Mouse (Mus musculus): ENCODE data around the gene Slamf8. TPM values are rescaled to one million over a fixed set of nuclear protein-coding genes. Genes with fewer than 3 reads are reported as not detected.

The Slamf8 gene
- polyA plus RNA-seq (2016; fragmentation: Nextera tagmentation; extraction: Ambion mirVana) = not detected in 2 replicates

DNA sequence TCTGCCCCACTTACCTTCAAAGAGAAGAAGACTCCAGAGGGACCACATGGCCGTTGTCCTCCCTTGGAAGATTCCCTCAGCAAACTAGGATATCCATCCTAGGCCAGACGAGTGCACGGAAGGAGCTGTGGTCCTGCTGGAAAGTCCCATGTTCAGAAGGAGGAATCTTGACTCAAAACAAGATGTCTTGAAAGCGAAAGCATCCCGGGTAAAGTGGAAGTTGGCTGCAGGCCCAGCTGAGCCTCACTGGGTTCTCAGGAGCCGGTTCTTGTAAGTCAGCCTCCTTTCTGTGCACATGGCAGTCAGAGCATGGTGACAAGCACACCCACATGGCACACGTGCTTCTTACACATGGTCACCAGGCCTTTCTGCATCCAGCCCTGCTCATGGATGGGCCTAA lies at the start of gene Slamf8:
Gene Slamf8, minus strand, starts transcription at position 184 of the 400 bp plus-strand sequence.
- H3K9me3 ChIP-seq (replicated peaks) = no peaks in the 10 kb centered on the region

DNA sequence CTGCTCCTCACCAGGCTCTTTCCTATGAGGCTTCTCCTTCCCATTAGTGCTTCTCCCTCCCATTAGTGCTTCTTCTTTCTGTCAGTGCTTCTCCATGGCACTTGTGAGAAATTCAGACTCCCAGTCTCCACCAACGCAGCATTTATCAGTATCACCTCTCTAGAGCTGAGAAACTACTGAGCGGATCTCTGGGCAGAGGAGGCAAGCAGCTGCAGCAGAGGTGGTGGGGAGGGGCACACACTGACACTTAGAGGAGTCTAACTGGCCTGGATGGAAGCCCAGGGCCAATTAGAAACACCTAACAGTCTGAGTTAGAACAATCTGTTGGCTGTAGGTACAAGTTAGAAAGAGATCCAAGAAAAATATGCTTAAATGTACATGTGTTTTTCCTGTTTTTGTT lies 48.4 kb upstream of the Slamf8 start:
- Histone ChIP-seq H3K4me3 (no peak overlapping the region), H3K9ac (no peak overlapping the region), H3K36me3 (no peaks in the 10 kb centered on the region), H3K27me3 (no peaks in the 10 kb centered on the region), H3K4me1 (no peaks in the 10 kb centered on the region), H3K4me2 (replicated peaks) (no peak overlapping the region), H3K27ac (no peak overlapping the region), H3K9me3 (replicated peaks) (no peaks in the 10 kb centered on the region)
- WGBS = 68% methylated on average over 2 of the region's 2 CpGs
- no peak for ATAC-seq (ENCODE audit: low FRiP score)

More for the DNA sequence above, at the start of gene Slamf8:
- ATAC-seq (ENCODE audit: low FRiP score) = no peak
- Histone ChIP-seq H3K27me3 (0 out of 2 replicates have a peak, but pooled peaks cover 3% of the 10 kb centered on the region), H3K4me2 (replicated peaks) (no peak within 1 kb of the TSS), H3K4me1 (peaks cover 9% of the 10 kb centered on the region), H3K4me3 (no peak within 1 kb of the TSS), H3K27ac (no peak within 1 kb of the TSS), H3K9ac (no peak within 1 kb of the TSS), H3K36me3 (no peaks in the 10 kb centered on the region)
- 85% methylated on average over 7 of the region's 7 CpGs for WGBS

DNA sequence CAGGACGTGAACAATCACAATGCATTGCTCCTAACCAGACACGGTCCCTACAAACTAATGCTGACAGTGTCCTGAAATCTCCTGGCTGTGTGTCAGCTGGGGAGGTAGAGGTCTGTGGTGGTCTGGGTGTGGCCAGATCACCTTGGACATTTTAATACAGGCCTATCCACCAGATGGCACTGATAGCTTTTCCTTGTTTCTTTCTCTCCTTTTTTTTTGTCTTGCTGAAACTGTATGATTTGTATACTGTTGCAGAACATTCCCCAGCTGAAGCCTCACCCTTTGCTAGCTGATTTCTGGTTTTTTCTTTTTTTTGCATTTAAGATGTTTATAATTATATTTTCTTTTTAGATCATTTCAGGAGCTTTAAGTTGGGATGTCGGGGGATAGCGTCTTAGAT lies 47.4 kb upstream of the Slamf8 start:
- Histone ChIP-seq H3K9ac (no peak overlapping the region), H3K4me3 (no peak overlapping the region), H3K9me3 (replicated peaks) (no peaks in the 10 kb centered on the region), H3K27me3 (no peaks in the 10 kb centered on the region), H3K27ac (no peak overlapping the region), H3K4me2 (replicated peaks) (no peak overlapping the region), H3K36me3 (no peaks in the 10 kb centered on the region), H3K4me1 (no peaks in the 10 kb centered on the region)
- ATAC-seq (ENCODE audit: low FRiP score) = no peak
- 83% methylated on average over 4 of the region's 4 CpGs for WGBS

DNA sequence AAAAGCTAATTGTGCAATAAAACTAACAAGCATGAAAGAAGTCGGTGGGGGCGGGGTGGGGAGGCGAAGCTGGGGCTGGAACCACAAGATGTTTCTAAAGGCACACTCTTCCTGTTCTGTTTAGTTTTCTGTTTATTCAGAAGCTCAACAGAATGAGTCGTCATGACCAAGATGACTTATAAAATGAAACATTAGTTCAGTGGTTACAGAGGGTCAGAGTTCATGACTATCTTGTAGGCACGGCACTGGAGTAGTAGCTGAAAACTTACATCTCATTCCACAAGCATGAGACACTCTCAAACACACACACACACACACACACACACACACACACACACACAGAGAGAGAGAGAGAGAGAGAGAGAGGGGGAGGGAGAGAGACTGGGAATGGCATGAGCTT lies 45.9 kb upstream of the Slamf8 start:
- Histone ChIP-seq H3K9me3 (replicated peaks) (no peaks in the 10 kb centered on the region), H3K4me3 (no peak overlapping the region), H3K27me3 (no peaks in the 10 kb centered on the region), H3K9ac (no peak overlapping the region), H3K36me3 (no peaks in the 10 kb centered on the region), H3K4me1 (no peaks in the 10 kb centered on the region), H3K27ac (no peak overlapping the region), H3K4me2 (replicated peaks) (no peak overlapping the region)
- 94% methylated on average over 5 of the region's 5 CpGs for WGBS
- ATAC-seq (ENCODE audit: low FRiP score) = no peak

DNA sequence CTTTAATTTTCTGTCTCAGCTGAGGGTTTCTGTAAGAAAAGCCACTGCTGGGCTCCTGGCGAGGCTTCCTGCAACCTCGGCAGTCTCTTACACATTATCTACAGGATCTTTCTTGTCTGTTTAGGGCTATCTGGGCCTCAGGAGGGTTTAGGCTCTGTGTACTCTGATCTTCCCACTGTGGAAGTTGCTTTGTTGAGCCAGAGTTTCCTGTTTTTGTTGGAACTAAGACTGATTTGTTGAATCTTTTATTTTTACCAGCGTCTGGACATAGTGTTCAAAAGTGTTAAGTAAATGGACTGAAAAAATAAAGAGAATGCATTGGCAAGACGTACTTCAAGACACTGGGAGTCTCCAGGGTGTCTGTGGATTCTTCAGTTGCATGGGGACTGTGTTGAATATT lies 44.9 kb upstream of the Slamf8 start:
- Histone ChIP-seq H3K27me3 (no peaks in the 10 kb centered on the region), H3K4me1 (no peaks in the 10 kb centered on the region), H3K9me3 (replicated peaks) (no peaks in the 10 kb centered on the region), H3K9ac (0 out of 2 replicates have a peak overlapping the region, but pooled peaks have one; percentile 3), H3K4me2 (replicated peaks) (no peak overlapping the region), H3K36me3 (no peaks in the 10 kb centered on the region), H3K4me3 (no peak overlapping the region), H3K27ac (no peak overlapping the region)
- 49% methylated on average over 4 of the region's 4 CpGs for WGBS
- ATAC-seq (ENCODE audit: low FRiP score) = no peak

DNA sequence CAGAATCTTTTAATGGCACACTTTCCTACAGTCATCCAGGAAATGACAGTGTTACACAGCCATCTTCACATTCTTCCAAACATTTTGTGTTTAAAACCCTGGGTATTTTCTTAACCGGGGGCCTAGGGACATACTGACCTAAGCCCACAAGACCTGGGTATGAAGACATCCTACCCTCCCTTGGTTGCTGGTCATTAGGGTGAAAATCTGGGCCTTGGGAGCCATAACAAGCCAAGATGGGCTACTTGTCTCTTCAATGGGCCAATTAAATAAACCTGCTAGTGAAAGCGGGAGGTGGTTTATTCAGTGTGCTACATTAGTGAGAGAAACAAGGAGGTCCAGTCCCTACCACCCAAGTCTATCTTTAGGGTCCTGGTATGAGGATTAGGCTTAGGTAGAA lies 43.8 kb upstream of the Slamf8 start:
- no peak overlapping the region for H3K27ac ChIP-seq

DNA sequence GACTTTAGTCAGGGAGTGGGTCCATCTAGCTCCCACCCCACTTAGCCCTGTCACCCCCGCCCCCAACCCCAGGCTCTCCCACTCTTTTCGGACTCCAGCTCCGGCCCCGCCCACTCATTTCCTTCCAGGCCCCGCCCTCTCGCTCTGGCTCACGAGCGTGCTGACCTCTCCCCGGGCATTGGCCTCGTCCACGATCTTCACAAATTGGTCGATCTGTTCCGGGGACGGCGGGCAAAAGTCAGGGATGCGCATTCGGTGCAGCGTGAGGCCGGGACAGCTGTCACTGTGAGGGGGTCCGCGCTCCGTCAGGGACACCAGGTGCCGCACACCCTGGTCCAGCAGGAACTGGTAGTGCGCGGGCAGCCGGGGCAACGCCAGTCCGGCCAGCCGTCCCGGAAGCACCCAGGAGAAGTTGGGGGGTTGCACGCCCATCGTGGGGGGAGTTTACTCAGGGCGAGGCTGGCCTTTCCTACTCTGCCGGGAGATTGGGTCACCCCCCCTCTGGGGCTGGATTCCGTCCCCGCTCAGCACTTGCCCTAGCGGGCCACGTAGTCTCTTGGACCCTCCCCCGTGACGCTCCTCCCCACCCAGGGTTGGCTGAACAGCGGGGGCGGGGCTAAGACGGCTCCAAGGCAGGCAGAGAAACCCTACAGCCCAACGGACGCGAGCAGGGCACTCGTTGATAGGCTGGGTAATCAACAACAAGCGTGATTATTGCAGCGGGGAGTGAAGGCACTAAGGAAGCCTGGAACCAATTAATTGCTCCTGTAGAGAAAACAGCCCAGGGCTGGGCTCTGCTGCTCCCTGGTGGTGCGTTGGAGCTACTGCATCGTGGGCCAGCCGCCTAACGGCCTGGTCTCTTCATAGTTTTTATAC lies 42.3 kb upstream of the Slamf8 start, which contains the start of gene Dusp23:
Gene Dusp23, minus strand, starts transcription at position 512 of the 876 bp plus-strand sequence.
- no peaks in the 10 kb centered on the region for H3K4me1 ChIP-seq
- peak within 1 kb of the TSS; percentile 60 for H3K4me3 ChIP-seq
- WGBS = under 1% methylated on average over 53 of the region's 53 CpGs
- no peaks in the 10 kb centered on the region for H3K27me3 ChIP-seq
- peak within 1 kb of the TSS; percentile 60 for H3K27ac ChIP-seq
- no peaks in the 10 kb centered on the region for H3K9me3 ChIP-seq (replicated peaks)
- peak within 1 kb of the TSS; percentile 61 for H3K9ac ChIP-seq
- H3K36me3 ChIP-seq = no peaks in the 10 kb centered on the region
- H3K4me2 ChIP-seq (replicated peaks) = peak within 1 kb of the TSS; percentile 63
- peak; percentile 99 for ATAC-seq (ENCODE audit: low FRiP score)

More for the DNA sequence above, 43.8 kb upstream of the Slamf8 start:
- Histone ChIP-seq H3K9ac (no peak overlapping the region), H3K4me3 (no peak overlapping the region), H3K4me2 (replicated peaks) (no peak overlapping the region), H3K36me3 (no peaks in the 10 kb centered on the region), H3K9me3 (replicated peaks) (no peaks in the 10 kb centered on the region), H3K27me3 (no peaks in the 10 kb centered on the region), H3K4me1 (no peaks in the 10 kb centered on the region)
- no peak for ATAC-seq (ENCODE audit: low FRiP score)
- WGBS = 97% methylated on average over 2 of the region's 2 CpGs

DNA sequence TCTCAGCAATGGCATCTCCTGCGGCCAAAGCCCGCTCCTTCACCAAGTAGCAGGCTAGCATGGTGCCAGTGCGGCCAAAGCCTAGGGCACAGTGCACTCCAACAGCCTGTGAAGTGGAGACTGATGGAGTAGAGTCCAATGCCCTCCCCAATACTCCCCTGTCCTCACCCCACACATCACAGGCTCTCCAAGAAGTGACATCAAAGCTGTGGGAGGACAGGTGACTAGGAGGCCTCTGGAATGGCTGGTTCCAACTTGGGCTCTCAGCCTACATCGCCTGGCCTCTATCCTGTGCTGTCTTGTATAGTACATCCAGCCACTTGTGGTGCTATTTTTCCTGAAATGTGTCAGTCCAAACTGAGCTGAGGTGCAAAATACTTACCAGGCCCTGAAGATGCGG lies 41.4 kb upstream of the Slamf8 start:
- no peaks in the 10 kb centered on the region for H3K36me3 ChIP-seq
- no peak overlapping the region for H3K27ac ChIP-seq
- no peak overlapping the region for H3K9ac ChIP-seq
- H3K4me1 ChIP-seq = no peaks in the 10 kb centered on the region
- H3K4me2 ChIP-seq (replicated peaks) = no peak overlapping the region
- H3K9me3 ChIP-seq (replicated peaks) = no peaks in the 10 kb centered on the region
- WGBS = 92% methylated on average over 5 of the region's 5 CpGs
- ATAC-seq (ENCODE audit: low FRiP score) = no peak
- no peak overlapping the region for H3K4me3 ChIP-seq
- no peaks in the 10 kb centered on the region for H3K27me3 ChIP-seq

DNA sequence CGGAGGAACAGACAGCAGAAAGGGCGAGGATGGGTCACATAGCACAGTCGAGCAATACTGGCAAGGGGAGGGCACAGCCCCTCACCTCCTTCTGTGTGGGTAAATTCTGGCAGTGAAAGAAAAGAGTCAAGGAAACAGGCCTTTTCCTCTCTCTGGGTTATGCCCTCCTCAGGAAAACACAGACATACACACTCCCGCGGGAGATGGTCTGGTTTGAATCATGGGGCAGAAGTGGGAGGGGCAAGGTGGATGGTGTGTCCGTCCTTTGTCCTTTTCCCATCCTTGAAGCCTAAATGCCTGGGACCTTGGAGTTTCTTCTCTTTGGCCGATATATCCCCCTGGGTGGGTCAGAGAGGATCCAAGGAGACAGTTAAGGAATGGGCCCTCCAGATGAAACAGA lies 39.5 kb upstream of the Slamf8 start:
- Histone ChIP-seq H3K27me3 (no peaks in the 10 kb centered on the region), H3K4me1 (no peaks in the 10 kb centered on the region), H3K9ac (no peak overlapping the region), H3K9me3 (replicated peaks) (no peaks in the 10 kb centered on the region), H3K4me3 (no peak overlapping the region), H3K36me3 (no peaks in the 10 kb centered on the region), H3K4me2 (replicated peaks) (no peak overlapping the region), H3K27ac (0 out of 2 replicates have a peak overlapping the region, but pooled peaks have one; percentile 17)
- no peak for ATAC-seq (ENCODE audit: low FRiP score)
- WGBS = 68% methylated on average over 7 of the region's 7 CpGs

DNA sequence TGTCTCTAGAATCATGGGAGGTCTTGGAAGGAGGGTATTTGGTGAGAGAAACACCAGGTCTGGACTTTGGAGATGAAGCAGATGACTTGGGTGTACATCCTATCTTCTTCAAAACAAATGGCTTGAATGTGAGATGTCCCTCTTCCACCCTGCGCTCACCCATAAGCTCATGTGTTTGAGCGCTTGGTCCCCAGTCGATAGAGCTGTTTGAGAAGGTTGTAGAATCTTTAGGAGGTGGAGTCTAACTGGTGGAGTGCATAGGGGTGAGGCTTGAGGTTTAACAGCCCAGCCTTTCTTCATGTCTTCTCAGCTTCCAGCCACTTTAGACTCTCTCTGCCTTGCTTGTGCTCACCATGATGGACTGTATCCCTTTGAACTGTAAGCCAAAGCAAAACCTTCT lies 35.9 kb upstream of the Slamf8 start:
- Histone ChIP-seq H3K4me1 (no peaks in the 10 kb centered on the region), H3K27me3 (no peaks in the 10 kb centered on the region), H3K9me3 (replicated peaks) (no peaks in the 10 kb centered on the region), H3K4me3 (no peak overlapping the region), H3K9ac (no peak overlapping the region), H3K4me2 (replicated peaks) (no peak overlapping the region), H3K27ac (no peak overlapping the region), H3K36me3 (no peaks in the 10 kb centered on the region)
- 97% methylated on average over 3 of the region's 3 CpGs for WGBS
- ATAC-seq (ENCODE audit: low FRiP score) = no peak

DNA sequence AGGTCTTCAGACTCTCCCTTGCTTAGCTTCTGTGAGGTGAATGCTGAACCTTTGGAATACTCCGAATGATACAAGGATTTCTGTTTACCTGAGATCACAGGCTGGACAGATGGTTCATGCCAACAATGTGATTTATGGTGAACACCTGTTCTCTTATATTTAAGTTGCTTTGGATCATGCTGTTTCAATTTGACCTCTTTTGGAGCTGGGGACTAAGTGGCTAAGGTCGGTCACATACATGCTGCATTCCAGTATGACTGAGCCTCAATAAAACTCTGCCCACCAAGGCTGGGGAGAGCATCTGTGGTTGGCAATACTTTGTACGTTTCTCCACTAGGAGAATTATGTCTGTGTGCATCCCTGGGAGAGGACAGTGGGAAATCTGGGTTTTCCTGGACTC lies 33.7 kb upstream of the Slamf8 start:
- Histone ChIP-seq H3K27ac (no peak overlapping the region), H3K36me3 (no peaks in the 10 kb centered on the region), H3K4me3 (no peak overlapping the region), H3K9me3 (replicated peaks) (no peaks in the 10 kb centered on the region), H3K9ac (no peak overlapping the region), H3K4me2 (replicated peaks) (no peak overlapping the region), H3K27me3 (no peaks in the 10 kb centered on the region), H3K4me1 (no peaks in the 10 kb centered on the region)
- no peak for ATAC-seq (ENCODE audit: low FRiP score)
- 90% methylated on average over 3 of the region's 3 CpGs for WGBS

DNA sequence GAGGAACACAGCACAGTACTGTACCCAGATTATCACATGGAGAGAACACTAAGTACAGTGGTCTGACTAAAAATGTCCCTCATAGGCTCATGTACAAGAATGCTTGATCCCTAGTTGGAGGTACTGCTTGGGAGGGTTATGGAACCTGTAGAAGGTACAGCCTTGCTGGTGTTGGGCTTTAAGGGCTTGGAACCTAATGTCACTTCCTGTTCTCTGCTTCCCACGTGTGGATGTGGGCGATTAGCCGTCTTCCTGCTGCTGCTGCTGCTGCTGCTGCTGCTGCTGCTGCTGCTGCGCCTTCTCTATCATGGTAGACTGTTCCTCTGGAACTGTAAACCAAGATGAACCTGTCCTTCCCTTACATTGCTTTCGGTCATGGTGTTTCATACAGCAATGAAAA lies 33.2 kb upstream of the Slamf8 start:
- Histone ChIP-seq H3K4me1 (no peaks in the 10 kb centered on the region), H3K9me3 (replicated peaks) (no peaks in the 10 kb centered on the region), H3K4me2 (replicated peaks) (no peak overlapping the region), H3K9ac (no peak overlapping the region), H3K27ac (no peak overlapping the region), H3K27me3 (no peaks in the 10 kb centered on the region), H3K36me3 (no peaks in the 10 kb centered on the region), H3K4me3 (no peak overlapping the region)
- 75% methylated on average over 5 of the region's 5 CpGs for WGBS
- no peak for ATAC-seq (ENCODE audit: low FRiP score)

DNA sequence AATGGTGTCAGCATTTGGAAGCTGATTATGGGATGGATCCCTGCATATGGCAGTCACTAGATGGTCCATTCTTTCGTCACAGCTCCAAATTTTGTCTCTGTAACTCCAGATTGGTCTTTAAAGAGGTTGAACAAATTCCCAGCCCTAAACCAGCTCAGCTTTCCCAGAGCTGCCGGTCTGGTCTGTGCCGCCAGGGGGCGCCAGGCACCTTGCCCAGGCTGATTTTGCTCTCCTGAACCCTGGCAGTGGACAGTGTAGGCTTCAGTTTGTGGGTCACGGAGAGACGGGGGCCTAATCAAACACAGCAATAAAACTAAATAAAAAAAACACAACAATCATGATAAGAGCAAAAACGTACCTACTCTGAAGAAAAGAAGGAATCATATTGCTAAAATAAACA lies 28.9 kb upstream of the Slamf8 start:
- H3K27ac ChIP-seq = no peak overlapping the region
- no peaks in the 10 kb centered on the region for H3K36me3 ChIP-seq
- no peaks in the 10 kb centered on the region for H3K27me3 ChIP-seq
- H3K4me2 ChIP-seq (replicated peaks) = no peak overlapping the region
- H3K4me3 ChIP-seq = no peak overlapping the region
- WGBS = 16% methylated on average over 7 of the region's 7 CpGs
- ATAC-seq (ENCODE audit: low FRiP score) = no peak
- no peaks in the 10 kb centered on the region for H3K9me3 ChIP-seq (replicated peaks)
- no peak overlapping the region for H3K9ac ChIP-seq
- peaks cover 15% of the 10 kb centered on the region for H3K4me1 ChIP-seq
